Mouse (Mus musculus): ENCODE measurements around the gene Iqck.

DNA sequence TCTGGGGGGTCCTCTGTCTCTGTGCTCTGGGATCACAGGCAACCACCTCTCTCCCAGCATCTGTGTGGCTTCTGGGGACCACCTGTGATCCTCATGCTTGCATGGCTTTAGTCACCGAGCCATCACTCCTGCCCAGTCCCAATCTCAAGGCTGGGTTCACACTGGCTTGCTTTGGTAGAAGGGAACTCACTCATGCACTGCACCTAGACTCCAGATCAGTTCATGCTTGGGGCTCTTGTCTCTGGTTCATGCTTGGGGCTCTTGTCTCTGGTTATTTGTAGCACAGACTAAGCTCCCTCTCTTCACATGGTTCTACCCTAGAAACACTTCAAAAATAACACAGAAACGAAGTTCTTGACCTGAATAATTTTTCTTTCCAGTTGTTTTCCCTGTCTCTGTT lies 44.5 kb downstream of the Iqck start:
- TF ChIP-seq HCFC1 (IDR thresholded peaks at IDR 0.05; ENCODE audit: borderline replicate concordance, insufficient read depth, low read length), result no peak
- TF ChIP-seq ZNF384 (IDR thresholded peaks at IDR 0.05; ENCODE audit: low read depth, low read length), result no peak
- no peak for TF ChIP-seq ZC3H11A (IDR thresholded peaks at IDR 0.05; ENCODE audit: borderline replicate concordance, low read depth, low read length)
- no peak for TF ChIP-seq MAFK (IDR thresholded peaks at IDR 0.05; ENCODE audit: insufficient read depth, low read depth, low read length)

All from ES-E14 (cell line).